Mouse (Mus musculus): ENCODE results near the gene Cep55.

The Cep55 gene

DNA sequence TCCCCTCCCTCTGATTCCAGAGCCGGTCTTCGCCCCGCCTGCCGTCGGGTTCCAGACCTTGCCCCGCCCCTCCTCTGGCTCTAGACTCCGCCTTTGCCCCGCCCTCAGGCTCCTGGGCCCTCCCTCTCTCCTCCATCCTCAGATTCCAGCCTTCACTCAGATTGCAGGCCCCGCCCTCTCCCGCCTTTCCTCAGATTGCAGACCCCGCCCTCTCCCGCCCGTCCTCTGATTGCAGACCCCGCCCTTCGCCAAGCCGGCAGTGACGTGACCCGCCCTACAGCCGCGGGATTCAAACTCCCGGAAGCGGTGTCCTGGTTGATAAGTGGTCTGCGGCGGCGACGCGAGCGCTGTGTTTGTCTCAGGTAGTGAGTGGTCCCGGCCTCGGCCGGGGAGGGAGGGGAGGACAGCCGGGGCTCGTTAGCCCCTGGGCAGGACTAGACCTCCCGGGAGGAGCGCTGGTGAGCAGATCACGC lies at the start of gene Cep55:
Cep55 (plus strand) TSS at position 292 of the 473 bp plus-strand sequence.
- DNase-seq (ENCODE audit: low spot score), result peak; percentile 95

GRCm38 (mm10) chr19:38011379-38011778 lies 43.4 kb upstream of the Cep55 start:
- DNase-seq (ENCODE audit: low spot score), result no peak

GRCm38 (mm10) chr19:38014443-38014842 lies 40.4 kb upstream of the Cep55 start:
- DNase-seq (ENCODE audit: low spot score), result no peak

DNA sequence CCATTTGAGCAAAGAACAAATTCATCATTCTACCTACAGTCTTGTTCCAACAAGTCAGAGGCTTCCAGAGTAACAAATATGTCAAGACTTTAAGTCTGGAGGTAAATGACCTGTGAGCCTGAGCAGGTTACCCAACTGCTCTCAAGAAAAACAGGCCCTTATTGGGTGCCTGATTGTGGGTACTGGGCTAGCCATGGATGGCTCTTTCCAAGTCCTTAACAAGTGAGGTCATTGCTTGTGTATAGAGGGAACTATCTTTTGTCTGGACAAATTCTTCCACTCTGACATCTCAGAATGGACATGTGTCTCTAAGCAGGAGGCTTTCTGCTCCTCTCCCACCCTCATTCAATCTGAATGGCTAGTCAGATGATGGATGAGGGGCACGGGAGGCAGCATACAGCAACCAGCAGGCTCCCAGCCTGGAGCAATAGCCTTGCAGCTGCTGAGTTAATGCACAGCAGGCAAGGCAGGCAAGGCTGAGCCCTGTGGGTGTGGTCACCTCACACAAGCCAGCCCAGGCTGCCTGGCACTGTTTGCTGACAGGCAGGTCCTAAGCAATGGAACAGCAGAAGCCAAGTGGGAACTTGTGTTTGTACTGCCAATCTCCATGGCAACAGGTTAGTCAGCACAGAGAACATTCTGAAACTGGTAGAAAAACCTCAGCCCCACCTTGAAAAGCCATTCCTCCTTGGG lies 39.5 kb upstream of the Cep55 start:
- DNase-seq (ENCODE audit: low spot score), result no peak

- no peak for DNase-seq (ENCODE audit: low spot score)
Measured at GRCm38 (mm10) chr19:38015873-38016254, 38.9 kb upstream of the Cep55 start.

- no peak for DNase-seq (ENCODE audit: low spot score)
Measured at GRCm38 (mm10) chr19:38022710-38023109, 32.1 kb upstream of the Cep55 start.

GRCm38 (mm10) chr19:38023603-38024002 lies 31.2 kb upstream of the Cep55 start:
- DNase-seq (ENCODE audit: low spot score), result no peak

DNA sequence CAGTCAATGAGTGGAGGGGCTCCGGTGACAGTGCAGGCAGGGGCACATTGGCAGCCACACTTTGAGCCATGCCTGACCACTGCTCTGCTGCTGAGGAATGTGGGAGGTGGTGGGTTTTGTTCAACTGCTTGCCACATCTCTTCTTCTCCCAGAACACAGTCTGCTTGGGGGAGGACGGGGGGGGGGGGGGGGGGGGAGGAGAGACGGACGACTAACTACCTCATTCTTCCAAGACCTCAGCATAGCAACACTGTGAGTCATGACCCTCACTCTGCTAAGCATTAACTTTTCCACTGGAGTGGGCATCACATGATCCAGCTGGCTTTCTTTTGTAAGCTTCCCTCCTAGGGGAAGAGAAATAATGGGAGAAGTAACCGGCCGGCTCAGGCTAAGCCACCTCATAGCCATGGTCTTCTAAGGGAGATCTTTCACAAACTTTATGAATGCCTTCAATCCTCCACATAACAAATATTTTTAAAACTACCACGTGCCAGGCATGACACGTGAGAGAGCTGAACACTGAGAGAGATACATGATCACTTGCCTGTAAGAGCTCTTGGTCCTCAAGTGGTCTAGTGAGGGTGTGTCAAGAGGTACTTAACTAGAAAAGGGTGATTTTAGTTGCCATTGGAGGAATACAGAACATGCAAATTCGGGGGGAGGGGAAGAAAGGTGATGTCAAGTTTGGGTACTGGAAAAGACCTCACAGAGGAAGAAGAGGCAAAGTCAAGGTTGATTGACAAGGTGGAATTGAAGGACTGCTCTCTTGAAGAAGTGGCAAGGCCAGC lies 29.4 kb upstream of the Cep55 start:
- no peak for DNase-seq (ENCODE audit: low spot score)

- DNase-seq (ENCODE audit: low spot score), result no peak
Measured at GRCm38 (mm10) chr19:38026211-38026624, 28.6 kb upstream of the Cep55 start.

DNA sequence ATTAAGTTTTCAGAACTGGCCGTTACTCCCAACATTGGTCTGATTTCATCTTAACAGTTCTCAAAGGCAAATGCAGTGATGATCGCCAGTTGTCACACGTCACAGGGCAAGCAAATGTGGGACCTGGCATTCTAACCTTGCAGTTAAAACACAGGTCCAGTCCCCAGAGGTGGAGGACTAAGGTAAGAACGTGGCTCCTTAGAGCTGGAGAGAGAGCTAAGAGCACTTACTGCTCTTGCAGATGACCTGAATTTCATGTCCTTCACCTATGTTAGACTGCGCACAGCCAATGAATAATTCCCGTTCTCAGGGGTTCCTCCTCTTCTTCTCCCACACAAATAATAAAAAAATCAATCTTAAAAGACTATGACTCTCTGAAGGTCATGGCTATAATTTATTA lies 27.4 kb upstream of the Cep55 start:
- no peak for DNase-seq (ENCODE audit: low spot score)

DNA sequence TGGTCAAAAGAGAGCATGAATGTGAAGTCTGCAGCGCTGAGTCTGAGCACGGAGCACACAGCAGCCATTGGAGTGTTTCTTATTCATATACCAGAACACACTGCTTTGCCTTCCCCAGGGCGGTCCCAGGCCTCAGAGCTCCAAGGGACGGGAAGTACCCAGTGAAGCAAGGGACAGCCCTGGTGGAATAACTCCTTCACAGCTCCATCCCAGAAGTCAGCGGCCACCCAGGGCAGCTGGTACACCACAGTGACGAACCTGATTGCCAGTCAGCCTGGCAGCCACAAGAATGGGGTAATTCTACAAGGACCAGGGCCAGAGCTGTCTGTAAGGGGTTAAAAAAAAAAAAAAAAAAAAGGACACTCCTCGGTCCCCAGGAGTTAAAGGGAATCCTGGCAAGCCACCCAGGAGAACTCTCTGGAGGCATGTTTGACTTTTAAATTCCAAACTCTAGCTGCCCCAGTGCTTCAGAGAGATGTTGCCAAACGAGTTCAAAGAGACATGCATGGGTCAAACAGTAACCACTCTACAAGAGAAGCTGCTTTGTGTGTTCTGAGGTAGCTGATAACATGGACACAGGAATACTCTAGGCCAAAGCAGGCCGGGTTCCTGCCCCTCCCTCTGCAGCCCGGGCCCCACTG lies 26.8 kb upstream of the Cep55 start:
- DNase-seq (ENCODE audit: low spot score), result no peak

DNA sequence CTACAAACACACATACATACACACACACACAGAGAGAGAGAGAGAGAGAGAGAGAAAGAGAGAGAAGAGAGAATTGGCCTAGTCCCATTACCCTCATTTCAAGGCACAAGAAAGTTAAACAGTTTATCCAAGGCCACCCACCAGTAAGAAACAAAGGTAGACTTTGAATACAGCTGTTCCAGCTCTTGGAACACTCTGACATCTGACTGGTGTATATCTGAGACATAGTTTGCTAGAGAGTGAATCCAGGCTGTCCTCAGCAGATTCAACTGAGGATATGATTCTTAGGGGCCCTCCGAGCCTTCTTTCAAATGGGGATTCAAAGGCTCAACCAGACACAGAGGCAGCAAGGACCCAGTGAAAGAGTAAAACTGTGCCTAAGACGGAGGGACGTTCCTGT lies 25.5 kb upstream of the Cep55 start:
- no peak for DNase-seq (ENCODE audit: low spot score)

DNA sequence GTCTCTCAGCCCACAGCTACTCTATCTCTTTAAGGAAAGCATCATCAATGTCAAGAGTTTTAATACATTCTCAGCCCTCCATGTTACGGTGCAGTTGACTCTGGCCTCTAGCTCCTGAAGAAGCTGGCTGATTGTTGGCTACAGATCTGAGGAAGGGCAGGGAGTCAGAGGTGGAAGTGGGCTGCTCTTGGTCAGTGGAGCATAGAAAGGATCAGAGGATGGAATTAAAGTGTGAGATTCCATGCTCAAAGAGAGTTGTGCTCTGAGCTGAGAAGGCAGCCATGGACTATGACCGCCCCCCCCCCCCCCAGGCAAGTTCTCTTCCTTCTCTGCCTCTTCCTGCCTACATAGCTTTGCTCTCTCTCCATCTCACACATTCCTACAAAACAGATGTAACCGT lies 24.9 kb upstream of the Cep55 start:
- DNase-seq (ENCODE audit: low spot score), result no peak

- DNase-seq (ENCODE audit: low spot score), result peak; percentile 23
Measured at GRCm38 (mm10) chr19:38030673-38031137, 24.1 kb upstream of the Cep55 start.

- DNase-seq (ENCODE audit: low spot score), result no peak
Measured at GRCm38 (mm10) chr19:38031144-38031543, 23.7 kb upstream of the Cep55 start.

DNA sequence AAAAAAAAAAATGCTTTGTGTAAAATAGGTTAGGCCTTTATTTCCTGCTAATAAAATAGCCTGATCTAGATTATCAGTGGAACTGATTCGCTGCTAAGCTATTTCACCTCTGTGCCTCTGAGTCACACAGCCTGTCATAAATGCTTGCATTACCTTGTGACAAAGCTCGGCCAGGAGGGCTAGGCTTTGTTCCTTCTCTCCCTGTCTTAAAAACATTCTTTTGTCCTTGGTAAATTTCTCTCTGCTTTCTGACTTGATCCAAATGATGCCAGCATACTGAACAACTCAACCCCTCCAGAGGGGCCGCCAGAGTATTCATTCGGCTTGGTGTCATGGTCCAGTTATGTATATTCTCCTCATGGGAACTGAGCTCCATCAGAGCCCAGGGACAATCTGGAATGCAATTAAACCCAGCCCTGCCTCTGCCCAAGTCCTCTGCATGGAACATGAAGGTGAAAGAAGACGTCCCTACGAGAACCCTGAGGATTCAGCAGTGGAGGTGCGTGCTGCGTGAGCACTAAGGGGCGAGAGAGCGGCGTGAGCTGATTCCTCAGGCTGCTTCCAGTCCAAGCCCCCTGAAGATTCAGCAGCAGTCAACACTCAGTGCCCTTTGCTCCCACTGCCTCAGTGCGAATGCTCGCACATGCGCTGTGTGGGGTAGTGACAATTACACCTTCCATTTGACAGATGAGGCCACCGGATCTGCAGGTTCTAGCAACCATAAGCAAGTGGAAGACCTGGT lies 21.6 kb upstream of the Cep55 start:
- no peak for DNase-seq (ENCODE audit: low spot score)

DNA sequence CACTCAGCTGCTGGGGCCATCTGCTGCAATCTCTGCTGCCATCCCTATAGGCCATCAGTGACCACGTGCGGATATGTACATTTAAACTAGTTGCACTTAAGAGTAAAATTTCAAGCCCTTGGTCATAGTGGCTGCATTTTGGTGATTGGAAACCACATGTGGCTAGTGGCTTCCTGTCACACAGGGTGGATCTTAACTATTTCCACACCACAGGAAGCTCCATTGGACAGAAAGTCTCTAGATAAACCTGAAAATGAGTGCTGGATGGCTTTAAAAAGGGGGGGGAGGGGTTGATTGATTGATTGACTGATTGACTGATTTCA lies 21.1 kb upstream of the Cep55 start:
- DNase-seq (ENCODE audit: low spot score), result no peak

DNA sequence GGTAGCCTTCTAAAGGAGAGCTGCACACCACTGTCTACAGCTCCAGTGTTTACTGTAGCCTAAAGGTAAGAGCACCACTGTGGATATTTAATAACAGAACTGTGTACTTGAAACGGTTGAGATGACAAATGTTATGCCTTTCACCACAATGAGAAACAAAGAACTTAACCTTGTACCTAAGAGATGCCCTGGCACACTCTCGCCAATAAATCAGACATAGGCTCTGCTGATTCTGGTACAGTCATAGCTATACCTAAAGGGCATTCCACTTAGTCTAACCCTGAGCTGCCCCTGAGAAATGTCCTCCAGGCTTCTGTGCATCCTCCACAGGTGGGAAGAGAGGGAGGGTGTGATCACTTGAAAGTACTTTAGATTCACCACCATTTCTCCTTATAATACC lies 20.1 kb upstream of the Cep55 start:
- no peak for DNase-seq (ENCODE audit: low spot score)

GRCm38 (mm10) chr19:38035766-38036165 lies 19.0 kb upstream of the Cep55 start:
- DNase-seq (ENCODE audit: low spot score), result no peak

- DNase-seq (ENCODE audit: low spot score), result no peak
Measured at GRCm38 (mm10) chr19:38038267-38038666, 16.5 kb upstream of the Cep55 start.

- no peak for DNase-seq (ENCODE audit: low spot score)
Measured at GRCm38 (mm10) chr19:38042261-38042722, 12.5 kb upstream of the Cep55 start.

GRCm38 (mm10) chr19:38043281-38043981 lies 11.4 kb upstream of the Cep55 start, which contains the start of gene Myof:
Gene Myof (minus strand): TSS chr19:38043577.
- DNase-seq (ENCODE audit: low spot score), result peak; percentile 3
